Mouse (Mus musculus): ENCODE measurements at regions not wholly inside any gene's neighbourhood (a gene's known extent, or its start where the extent isn't known, plus 50 kb on each side); places are given as distances from the start of the nearest gene placed in this dataset.

GRCm38 (mm10) chr16:78697514-78698209 lies 121.2 kb upstream of the D16Ertd472e start:
- Histone ChIP-seq H3K27ac (no peak overlapping the region), H3K4me1 (0 out of 2 replicates have a peak, but pooled peaks cover 3% of the 10 kb centered on the region), H3K4me3 (no peak overlapping the region), H3K9ac (no peak overlapping the region), H3K36me3 (ENCODE audit: poor library complexity, severe bottlenecking) (no peaks in the 10 kb centered on the region), H3K9me3 (replicated peaks) (no peaks in the 10 kb centered on the region), H3K27me3 (no peaks in the 10 kb centered on the region), H3K4me2 (no peak overlapping the region)
- WGBS, result 54% methylated on average over 3 of the region's 3 CpGs
- ATAC-seq, result peak; percentile 33; the same call in 1 of the 2 replicates

GRCm38 (mm10) chr16:78688251-78688650 lies 111.7 kb upstream of the D16Ertd472e start:
- Histone ChIP-seq H3K27ac (no peak overlapping the region), H3K4me2 (no peak overlapping the region), H3K9me3 (replicated peaks) (no peaks in the 10 kb centered on the region), H3K4me3 (no peak overlapping the region), H3K9ac (no peak overlapping the region), H3K27me3 (no peaks in the 10 kb centered on the region), H3K36me3 (ENCODE audit: poor library complexity, severe bottlenecking) (no peaks in the 10 kb centered on the region), H3K4me1 (no peaks in the 10 kb centered on the region)
- ATAC-seq, result no peak

GRCm38 (mm10) chr16:78685160-78685559 lies 108.7 kb upstream of the D16Ertd472e start:
- WGBS, result 55% methylated on average over 1 of the region's 1 CpGs
- ATAC-seq, result no peak
- H3K9ac ChIP-seq, result no peak overlapping the region

GRCm38 (mm10) chr16:78684031-78684430 lies 107.5 kb upstream of the D16Ertd472e start:
- H3K4me2 ChIP-seq, result no peak overlapping the region
- no peak for ATAC-seq
- H3K27ac ChIP-seq, result no peak overlapping the region
- 90% methylated on average over 8 of the region's 8 CpGs for WGBS
- no peaks in the 10 kb centered on the region for H3K36me3 ChIP-seq (ENCODE audit: poor library complexity, severe bottlenecking)
- H3K4me1 ChIP-seq, result no peaks in the 10 kb centered on the region
- no peaks in the 10 kb centered on the region for H3K27me3 ChIP-seq
- no peak overlapping the region for H3K9ac ChIP-seq
- no peaks in the 10 kb centered on the region for H3K9me3 ChIP-seq (replicated peaks)
- no peak overlapping the region for H3K4me3 ChIP-seq

More at GRCm38 (mm10) chr16:78685160-78685559, 108.7 kb upstream of the D16Ertd472e start:
- Histone ChIP-seq H3K27me3 (no peaks in the 10 kb centered on the region), H3K36me3 (ENCODE audit: poor library complexity, severe bottlenecking) (no peaks in the 10 kb centered on the region), H3K9me3 (replicated peaks) (no peaks in the 10 kb centered on the region), H3K27ac (no peak overlapping the region), H3K4me2 (no peak overlapping the region), H3K4me3 (no peak overlapping the region), H3K4me1 (no peaks in the 10 kb centered on the region)

GRCm38 (mm10) chr16:78661126-78661525 lies 84.6 kb upstream of the D16Ertd472e start:
- Histone ChIP-seq H3K4me2 (no peak overlapping the region), H3K27ac (no peak overlapping the region), H3K4me1 (no peaks in the 10 kb centered on the region), H3K4me3 (no peak overlapping the region), H3K9me3 (replicated peaks) (no peaks in the 10 kb centered on the region), H3K36me3 (ENCODE audit: poor library complexity, severe bottlenecking) (no peaks in the 10 kb centered on the region), H3K27me3 (no peaks in the 10 kb centered on the region), H3K9ac (no peak overlapping the region)
- WGBS, result 86% methylated on average over 7 of the region's 7 CpGs
- ATAC-seq, result no peak

- no peak for ATAC-seq
- no peak overlapping the region for H3K4me2 ChIP-seq
Observed at GRCm38 (mm10) chr16:78644710-78645109, 68.2 kb upstream of the D16Ertd472e start.

GRCm38 (mm10) chr16:78641717-78642116 lies 65.2 kb upstream of the D16Ertd472e start:
- no peaks in the 10 kb centered on the region for H3K9me3 ChIP-seq (replicated peaks)
- H3K27ac ChIP-seq, result no peak overlapping the region
- no peak overlapping the region for H3K4me2 ChIP-seq
- no peaks in the 10 kb centered on the region for H3K36me3 ChIP-seq (ENCODE audit: poor library complexity, severe bottlenecking)
- no peak for ATAC-seq
- H3K4me1 ChIP-seq, result no peaks in the 10 kb centered on the region
- no peaks in the 10 kb centered on the region for H3K27me3 ChIP-seq
- H3K9ac ChIP-seq, result no peak overlapping the region
- H3K4me3 ChIP-seq, result no peak overlapping the region
- WGBS, result 92% methylated on average over 5 of the region's 5 CpGs

More at GRCm38 (mm10) chr16:78644710-78645109, 68.2 kb upstream of the D16Ertd472e start:
- Histone ChIP-seq H3K4me3 (no peak overlapping the region), H3K27me3 (no peaks in the 10 kb centered on the region), H3K4me1 (no peaks in the 10 kb centered on the region), H3K27ac (no peak overlapping the region), H3K36me3 (ENCODE audit: poor library complexity, severe bottlenecking) (no peaks in the 10 kb centered on the region), H3K9me3 (replicated peaks) (no peaks in the 10 kb centered on the region), H3K9ac (no peak overlapping the region)
- WGBS, result 0% methylated on average over 1 of the region's 1 CpGs

- WGBS, result 92% methylated on average over 3 of the region's 3 CpGs
- Histone ChIP-seq H3K4me1 (no peaks in the 10 kb centered on the region), H3K9me3 (replicated peaks) (no peaks in the 10 kb centered on the region), H3K27me3 (no peaks in the 10 kb centered on the region), H3K27ac (no peak overlapping the region), H3K9ac (no peak overlapping the region), H3K4me3 (no peak overlapping the region), H3K36me3 (ENCODE audit: poor library complexity, severe bottlenecking) (no peaks in the 10 kb centered on the region), H3K4me2 (no peak overlapping the region)
- no peak for ATAC-seq
Observed at GRCm38 (mm10) chr16:78641205-78641604, 64.7 kb upstream of the D16Ertd472e start.

GRCm38 (mm10) chr16:78637452-78637851 lies 60.9 kb upstream of the D16Ertd472e start:
- no peak overlapping the region for H3K9ac ChIP-seq
- no peak for ATAC-seq
- no peak overlapping the region for H3K27ac ChIP-seq
- 88% methylated on average over 6 of the region's 6 CpGs for WGBS
- no peaks in the 10 kb centered on the region for H3K27me3 ChIP-seq
- H3K9me3 ChIP-seq (replicated peaks), result no peaks in the 10 kb centered on the region
- H3K4me1 ChIP-seq, result no peaks in the 10 kb centered on the region
- no peaks in the 10 kb centered on the region for H3K36me3 ChIP-seq (ENCODE audit: poor library complexity, severe bottlenecking)
- no peak overlapping the region for H3K4me3 ChIP-seq
- no peak overlapping the region for H3K4me2 ChIP-seq

GRCm38 (mm10) chr16:78637015-78637414 lies 60.5 kb upstream of the D16Ertd472e start:
- H3K9me3 ChIP-seq (replicated peaks), result no peaks in the 10 kb centered on the region
- H3K4me2 ChIP-seq, result no peak overlapping the region
- peak; percentile 59; the same call in 1 of the 2 replicates for ATAC-seq
- no peaks in the 10 kb centered on the region for H3K36me3 ChIP-seq (ENCODE audit: poor library complexity, severe bottlenecking)
- WGBS, result 51% methylated on average over 5 of the region's 5 CpGs
- no peaks in the 10 kb centered on the region for H3K4me1 ChIP-seq
- no peaks in the 10 kb centered on the region for H3K27me3 ChIP-seq
- H3K4me3 ChIP-seq, result no peak overlapping the region
- no peak overlapping the region for H3K27ac ChIP-seq
- H3K9ac ChIP-seq, result no peak overlapping the region

- H3K27ac ChIP-seq, result no peak overlapping the region
- no peak overlapping the region for H3K4me2 ChIP-seq
- H3K9me3 ChIP-seq (replicated peaks), result no peaks in the 10 kb centered on the region
- H3K4me3 ChIP-seq, result no peak overlapping the region
- H3K9ac ChIP-seq, result no peak overlapping the region
- whole genome bisulfite sequencing, result 86% methylated on average over 5 of the region's 5 CpGs
- ATAC-seq, result peak; percentile 34; the same call in 1 of the 2 replicates
- no peaks in the 10 kb centered on the region for H3K4me1 ChIP-seq
- no peaks in the 10 kb centered on the region for H3K36me3 ChIP-seq (ENCODE audit: poor library complexity, severe bottlenecking)
- H3K27me3 ChIP-seq, result no peaks in the 10 kb centered on the region
Observed at GRCm38 (mm10) chr16:78635774-78636173, 59.3 kb upstream of the D16Ertd472e start.

- Histone ChIP-seq H3K27me3 (no peaks in the 10 kb centered on the region), H3K9ac (no peak overlapping the region), H3K36me3 (ENCODE audit: poor library complexity, severe bottlenecking) (no peaks in the 10 kb centered on the region), H3K4me1 (no peaks in the 10 kb centered on the region), H3K9me3 (replicated peaks) (no peaks in the 10 kb centered on the region), H3K27ac (no peak overlapping the region), H3K4me2 (no peak overlapping the region), H3K4me3 (no peak overlapping the region)
- ATAC-seq, result peak; percentile 79
- WGBS, result 26% methylated on average over 8 of the region's 8 CpGs
Observed at GRCm38 (mm10) chr16:78635257-78635656, 58.7 kb upstream of the D16Ertd472e start.

GRCm38 (mm10) chr16:78631797-78632196 lies 55.3 kb upstream of the D16Ertd472e start:
- no peaks in the 10 kb centered on the region for H3K9me3 ChIP-seq (replicated peaks)
- no peak overlapping the region for H3K4me2 ChIP-seq
- no peaks in the 10 kb centered on the region for H3K4me1 ChIP-seq
- H3K36me3 ChIP-seq (ENCODE audit: poor library complexity, severe bottlenecking), result no peaks in the 10 kb centered on the region
- no peak overlapping the region for H3K4me3 ChIP-seq
- WGBS, result 86% methylated on average over 5 of the region's 5 CpGs
- H3K27me3 ChIP-seq, result no peaks in the 10 kb centered on the region
- ATAC-seq, result no peak
- H3K9ac ChIP-seq, result no peak overlapping the region
- H3K27ac ChIP-seq, result no peak overlapping the region
